In the genomic region with DNA sequence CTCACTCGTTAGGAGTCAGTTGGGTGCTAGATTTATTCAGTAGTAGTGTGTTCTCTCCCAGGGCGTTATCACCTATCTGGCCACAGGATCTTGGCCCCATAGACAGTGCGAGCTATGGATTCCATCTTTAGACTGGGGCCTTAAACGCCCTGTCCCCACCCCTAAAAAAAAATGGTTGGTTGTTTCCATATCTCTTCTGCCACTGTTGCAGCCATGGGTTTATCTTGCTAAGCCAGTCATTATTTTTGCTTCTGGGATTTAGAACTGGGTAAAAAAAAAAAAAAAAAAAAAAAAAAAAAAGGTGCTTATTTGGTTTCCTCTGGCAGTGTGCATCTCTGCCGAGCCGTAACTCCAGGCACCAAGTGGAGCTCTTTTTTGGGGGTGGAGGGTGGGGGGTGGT, we compare ENCODE assay signal across 25 mouse cellular contexts. TPM values are rescaled to one million over a fixed set of nuclear protein-coding genes. Genes with fewer than 3 reads are reported as not detected.
"Had no signal": no experiment of that assay in that cellular context is flagged by ENCODE, and none has a peak within 500 bp of the region (broad histone marks: within the 10 kb centered on the region; RNA-seq: fewer than 3 reads in every experiment).

No protein-coding gene starts in this region.

- H3K9ac ChIP-seq: heart, embryonic 12.5 days; hindbrain, embryonic 12.5 days; hindbrain, embryonic 14.5 days; intestine, embryonic 15.5 days; limb, embryonic 13.5 days; limb, embryonic 15.5 days; liver, embryonic 12.5 days; liver, embryonic 14.5 days had no signal

- H3K27ac ChIP-seq: gastrocnemius, adult 2 months; heart, embryonic 10.5 days; hindbrain, embryonic 10.5 days; hindbrain, embryonic 12.5 days; hindbrain, embryonic 14.5 days; intestine, embryonic 15.5 days; limb, embryonic 13.5 days; limb, embryonic 15.5 days; liver, embryonic 12.5 days; liver, embryonic 14.5 days had no signal

- H3K4me1 ChIP-seq: heart, embryonic 12.5 days; hindbrain, embryonic 12.5 days; intestine, embryonic 15.5 days; limb, embryonic 13.5 days had no signal

- H3K36me3 ChIP-seq: heart, embryonic 10.5 days; heart, embryonic 12.5 days; hindbrain, embryonic 10.5 days; hindbrain, embryonic 12.5 days; intestine, embryonic 15.5 days; limb, embryonic 13.5 days; limb, embryonic 15.5 days; liver, embryonic 12.5 days had no signal

- DNase-seq: gastrocnemius, adult 2 months; gastrocnemius, postnatal 10 days; gastrocnemius, postnatal 25 days; heart, adult 18-20 months; heart, postnatal 10 days; heart, postnatal 4 days; kidney, adult 18-20 months; kidney, adult 8-10 months; kidney, postnatal 14 days; kidney, postnatal 36 days; left cerebral cortex, postnatal 4 days had no signal

- H3K4me3 ChIP-seq: gastrocnemius, adult 2 months; heart, embryonic 10.5 days; heart, embryonic 12.5 days; hindbrain, embryonic 10.5 days; hindbrain, embryonic 12.5 days; intestine, embryonic 15.5 days; limb, embryonic 13.5 days; limb, embryonic 15.5 days; liver, embryonic 12.5 days had no signal

- ATAC-seq: hindbrain, embryonic 16.5 days; inflammation-experienced regulatory T-cells, adult 6 months; intestine, embryonic 15.5 days; intestine, postnatal 0 days; liver, embryonic 12.5 days had no signal

- H3K9me3 ChIP-seq: heart, embryonic 10.5 days; hindbrain, embryonic 10.5 days; hindbrain, embryonic 12.5 days; intestine, embryonic 15.5 days; limb, embryonic 13.5 days; limb, embryonic 15.5 days; liver, embryonic 12.5 days had no signal

- H3K27me3 ChIP-seq: hindbrain, embryonic 12.5 days; intestine, embryonic 15.5 days; limb, embryonic 13.5 days; limb, embryonic 15.5 days had no signal

- H3K4me2 ChIP-seq: heart, embryonic 12.5 days; hindbrain, embryonic 12.5 days; hindbrain, embryonic 14.5 days; intestine, embryonic 15.5 days; limb, embryonic 13.5 days; limb, embryonic 15.5 days; liver, embryonic 12.5 days had no signal

RNA-seq across cellular contexts. Expression of a gene that starts 19.3 kb away (rescaled TPM):
- polyA plus RNA-seq: large intestine, adult 2 months had no signal
